Mouse (Mus musculus): ENCODE results near the gene Tead2.

Gene Tead2

DNA sequence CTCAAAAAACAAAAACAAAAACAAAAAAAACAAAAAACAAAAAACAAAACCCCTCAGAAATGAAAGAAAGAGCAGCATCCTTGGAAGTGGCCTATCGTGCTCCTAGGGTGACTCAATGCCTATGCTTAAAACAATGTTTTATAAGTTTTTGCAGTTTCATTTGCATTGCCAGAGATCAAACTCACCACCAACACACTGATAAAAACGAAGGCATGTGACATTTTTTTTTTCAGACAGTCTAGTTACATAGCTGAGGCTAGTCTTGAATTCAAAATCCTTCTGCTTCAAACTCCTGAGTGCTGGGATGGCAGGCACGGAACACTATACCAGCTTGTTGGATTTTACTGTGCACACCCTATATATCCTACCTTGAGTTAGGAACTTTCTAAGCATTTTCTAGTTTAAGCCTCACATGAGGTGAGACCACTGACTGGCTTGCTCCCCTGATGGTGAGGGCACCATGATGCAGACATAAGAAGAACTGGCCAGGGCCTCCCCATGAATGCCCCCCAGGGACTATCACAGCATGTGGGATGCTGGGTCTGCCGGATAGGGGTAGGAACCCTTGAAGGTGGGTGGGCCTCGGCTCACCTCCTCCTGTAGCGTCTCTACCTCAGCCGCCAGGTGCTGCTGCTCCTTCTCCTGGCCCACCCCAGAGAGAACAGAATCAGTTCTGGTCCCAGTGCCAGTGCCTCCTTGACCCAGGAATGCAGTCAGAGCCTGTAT lies 22.8 kb upstream of the Tead2 start:
- no peak for DNase-seq

- no peak for DNase-seq
These were observed 22.1 kb upstream of the Tead2 start for GRCm38 (mm10) chr7:45193406-45193805.

- no peak for DNase-seq
These were observed 21.4 kb upstream of the Tead2 start for GRCm38 (mm10) chr7:45193871-45194785.

DNA sequence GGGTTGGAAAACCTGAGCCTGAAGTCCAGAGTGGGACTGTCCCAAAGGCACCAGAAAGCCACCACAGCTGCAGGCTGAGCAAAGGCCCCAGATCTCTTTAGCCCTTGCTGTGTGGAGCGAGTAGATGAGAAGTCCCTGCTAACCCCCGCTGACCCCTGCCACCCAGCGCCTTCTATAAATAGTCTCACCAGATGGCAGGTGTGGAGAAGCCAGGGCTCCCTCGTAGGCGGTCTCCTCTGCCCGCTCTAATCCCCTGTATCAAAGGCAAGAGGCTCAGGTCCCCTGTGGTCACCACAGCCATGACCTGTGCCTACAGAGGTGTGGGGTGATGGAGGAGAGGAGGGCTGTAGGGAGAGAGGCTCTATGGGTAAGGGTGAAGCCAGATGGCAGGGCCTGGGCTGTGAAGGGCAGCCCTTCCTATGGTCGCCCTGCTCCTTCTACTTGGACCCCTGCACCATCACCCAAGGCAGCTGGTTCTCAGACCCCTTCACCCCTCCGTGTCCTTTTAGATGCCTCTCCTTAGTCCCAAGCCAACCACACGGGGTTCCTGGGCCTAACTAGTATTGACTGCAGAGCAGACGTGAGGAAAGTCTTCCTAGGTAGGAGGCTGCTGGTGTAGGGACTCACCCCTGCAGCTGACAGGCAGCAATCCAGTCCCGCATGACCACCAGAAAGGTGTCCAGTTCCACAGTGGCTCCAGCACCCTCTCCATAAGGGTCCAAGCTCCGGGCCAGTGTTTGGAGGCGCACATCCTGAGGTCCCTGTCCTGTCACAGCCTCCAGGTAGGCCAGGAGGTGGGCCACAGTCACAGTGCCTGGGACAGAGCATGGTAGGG lies 20.0 kb upstream of the Tead2 start:
- no peak for DNase-seq

DNA sequence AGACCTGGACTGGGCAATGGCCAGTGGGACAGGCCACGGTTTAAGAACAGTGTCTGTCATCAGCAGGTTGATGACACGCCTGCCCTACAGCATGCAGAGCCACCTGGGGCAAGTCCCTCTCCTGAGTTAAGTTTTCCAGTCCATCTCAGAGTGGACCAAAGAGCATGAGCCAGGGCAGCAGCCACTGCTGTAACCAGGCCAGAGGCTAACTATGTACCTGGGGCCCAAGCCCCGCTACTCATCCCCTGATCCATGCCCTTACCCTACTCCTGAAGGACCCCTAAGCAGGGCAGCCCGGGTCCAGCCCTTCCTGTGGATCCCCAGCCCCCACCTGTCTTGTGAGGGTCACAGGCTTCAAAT lies 19.4 kb upstream of the Tead2 start:
- DNase-seq = no peak

DNA sequence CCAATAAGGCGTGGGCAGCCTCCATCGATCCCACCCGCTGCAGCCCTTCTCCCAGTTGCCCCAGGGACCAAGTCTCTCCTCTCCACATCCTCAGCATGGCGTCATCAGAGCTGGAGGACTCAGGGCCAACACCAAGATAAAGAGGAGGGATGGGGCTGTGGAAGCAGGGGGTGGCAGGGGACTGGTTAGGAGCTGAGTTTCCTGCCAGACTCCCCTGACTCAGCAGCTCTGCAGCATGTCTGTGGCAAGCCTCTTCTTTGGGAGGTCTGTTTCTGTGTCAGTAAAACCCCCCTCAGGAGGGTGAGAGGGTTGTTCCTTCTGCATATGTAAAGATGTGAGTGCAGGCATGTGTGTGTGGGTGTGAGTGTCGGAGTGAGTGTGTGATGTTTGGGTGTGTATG lies 18.6 kb upstream of the Tead2 start:
- DNase-seq = no peak

- peak; percentile 82 for DNase-seq
These were observed 17.1 kb upstream of the Tead2 start for GRCm38 (mm10) chr7:45198435-45198834.

DNA sequence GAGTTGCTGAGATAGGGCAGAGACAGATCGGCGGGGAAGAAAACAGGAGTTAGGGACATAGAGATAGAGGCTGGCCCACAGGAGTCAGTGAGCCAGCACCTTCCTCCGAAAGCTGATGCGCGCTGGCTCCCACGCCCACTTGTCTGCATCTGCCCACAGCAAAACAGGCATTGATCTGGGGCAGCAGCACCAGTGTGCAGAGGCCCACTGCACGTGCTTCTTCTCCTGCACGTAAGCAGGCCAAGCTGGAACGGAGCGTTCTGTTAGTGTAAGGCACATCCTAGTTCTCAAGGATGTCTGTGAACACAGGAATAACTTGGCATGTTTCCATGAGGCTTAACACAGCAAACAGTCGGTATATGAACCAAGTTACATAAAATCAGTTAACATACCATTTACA lies 16.6 kb upstream of the Tead2 start:
- DNase-seq = no peak

- no peak for DNase-seq
These were observed 12.9 kb upstream of the Tead2 start for GRCm38 (mm10) chr7:45202654-45203053.

DNA sequence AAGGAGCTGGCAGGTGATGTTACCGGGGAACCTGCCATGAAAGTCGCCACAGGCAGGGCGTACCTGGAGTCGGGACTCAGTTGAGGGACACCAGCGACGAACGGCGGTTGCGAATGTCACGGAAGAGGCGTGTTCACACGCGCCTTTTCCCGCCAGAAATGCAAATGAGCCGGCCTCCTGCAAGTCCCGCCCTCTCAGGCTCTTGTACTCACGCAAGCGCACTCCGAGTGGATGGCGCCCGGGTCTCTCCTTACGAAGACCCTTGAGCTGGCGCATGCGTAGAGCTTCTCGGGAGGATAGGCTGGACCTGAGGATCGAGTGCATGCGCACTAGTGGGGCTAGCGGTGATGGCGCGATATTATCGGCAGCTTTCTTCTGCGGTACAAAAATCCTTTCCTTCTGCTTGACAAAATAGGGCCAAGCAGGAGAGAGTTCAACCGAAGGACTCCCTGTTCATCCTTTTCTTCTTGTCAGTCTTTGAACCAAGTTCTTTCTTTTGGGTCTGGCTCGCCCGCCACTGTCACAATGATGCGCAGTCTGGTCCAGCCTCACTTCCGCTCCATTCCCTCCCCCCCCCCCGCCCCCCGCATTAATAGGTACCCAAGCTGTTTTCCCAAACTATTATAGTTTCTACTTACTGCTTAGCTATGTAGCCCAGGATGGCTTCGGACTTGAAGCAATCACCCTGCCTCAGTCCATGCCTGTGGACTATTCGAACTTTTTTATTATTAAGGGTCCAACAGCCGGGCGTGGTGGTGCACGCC lies 11.0 kb upstream of the Tead2 start, which contains the start of gene Ccdc155:
Ccdc155 (minus strand) TSS at position 513 of the 764 bp plus-strand sequence.
- peak; percentile 86 for DNase-seq

- DNase-seq = no peak
These were observed 7.3 kb upstream of the Tead2 start for GRCm38 (mm10) chr7:45208260-45208659.

DNA sequence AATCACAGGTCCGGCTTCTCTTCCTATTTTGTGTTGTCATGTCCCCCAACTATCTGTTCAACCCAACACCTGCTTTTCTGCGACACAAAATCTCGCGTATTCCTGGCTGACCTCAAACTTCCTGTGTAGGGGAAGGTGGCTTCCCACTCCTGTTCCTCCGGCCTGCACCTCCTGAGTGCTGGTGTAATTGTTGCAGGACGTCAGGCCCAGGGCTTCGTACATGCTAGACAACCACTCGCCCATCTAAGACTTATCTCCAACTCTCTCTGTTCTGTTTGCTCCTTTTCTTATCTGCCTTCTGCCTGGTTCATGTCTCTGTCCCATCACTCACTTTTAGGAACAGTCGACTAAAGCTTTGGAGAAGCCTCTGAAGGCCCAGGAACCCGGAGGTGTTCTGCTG lies 4.5 kb upstream of the Tead2 start:
- no peak for DNase-seq

GRCm38 (mm10) chr7:45211851-45212251 lies 3.7 kb upstream of the Tead2 start, which contains the start of gene Dkkl1:
Gene Dkkl1 (minus strand): TSS chr7:45212147.
- DNase-seq = no peak

- DNase-seq = no peak
These were observed 3.2 kb upstream of the Tead2 start for GRCm38 (mm10) chr7:45212356-45212755.

- DNase-seq = no peak
These were observed 1.8 kb upstream of the Tead2 start for GRCm38 (mm10) chr7:45213708-45214107.

DNA sequence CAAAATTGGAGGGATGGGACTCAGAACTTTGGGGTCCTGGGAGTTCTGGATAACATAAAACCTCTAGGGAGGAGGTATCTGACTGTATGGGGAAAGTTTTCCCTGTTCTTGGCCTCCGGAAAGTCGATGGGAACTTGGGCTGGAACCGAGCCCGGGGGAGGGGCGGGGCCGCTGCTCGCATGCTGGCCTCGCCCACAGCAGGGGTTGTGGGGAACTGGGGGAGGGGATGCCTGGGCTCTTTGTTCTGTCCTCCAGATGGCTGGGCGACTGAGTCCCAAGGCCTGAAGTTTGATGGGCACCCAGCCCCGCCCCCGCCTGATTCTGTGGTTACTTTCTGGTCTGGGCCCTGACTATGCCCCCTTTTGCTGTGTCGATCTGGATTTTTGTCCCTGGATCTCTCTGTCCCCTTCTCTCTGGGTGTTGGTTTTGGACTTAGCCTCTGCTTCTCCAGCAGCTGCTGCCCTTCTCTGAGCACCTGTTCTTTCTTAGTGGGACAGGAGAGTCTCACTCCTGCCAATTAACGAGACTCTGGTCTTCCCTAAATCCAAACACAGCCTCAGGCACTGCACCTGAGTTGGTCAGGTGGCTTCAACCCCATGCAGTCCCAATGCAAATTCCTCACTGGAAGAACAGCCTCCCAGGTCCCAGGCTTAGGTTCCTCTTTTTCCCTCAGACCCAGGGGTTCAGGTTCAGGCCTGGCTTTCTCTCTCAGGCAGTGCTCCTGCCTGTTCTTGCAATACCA lies 1.1 kb downstream of the Tead2 start:
- DNase-seq = no peak

DNA sequence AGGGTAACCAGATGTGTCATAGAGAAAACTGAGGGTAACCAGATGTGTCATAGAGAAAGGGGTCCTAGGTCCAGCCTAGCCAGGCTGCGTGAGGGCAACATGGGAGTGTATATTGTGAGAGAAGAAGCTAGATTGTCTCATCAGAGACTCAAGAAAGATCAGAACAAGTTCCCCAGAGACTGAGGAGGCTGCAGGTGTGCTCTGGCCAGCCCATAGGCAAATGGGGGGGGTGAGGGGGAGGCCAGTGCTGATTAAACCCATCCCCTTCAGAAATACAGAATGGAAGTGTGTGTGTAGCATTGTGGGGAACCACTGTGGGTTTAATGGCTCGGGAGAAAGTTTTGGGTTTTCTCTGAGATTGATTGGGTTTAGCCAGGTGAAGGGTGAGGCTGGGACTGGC lies 6.1 kb downstream of the Tead2 start:
- DNase-seq = no peak

DNA sequence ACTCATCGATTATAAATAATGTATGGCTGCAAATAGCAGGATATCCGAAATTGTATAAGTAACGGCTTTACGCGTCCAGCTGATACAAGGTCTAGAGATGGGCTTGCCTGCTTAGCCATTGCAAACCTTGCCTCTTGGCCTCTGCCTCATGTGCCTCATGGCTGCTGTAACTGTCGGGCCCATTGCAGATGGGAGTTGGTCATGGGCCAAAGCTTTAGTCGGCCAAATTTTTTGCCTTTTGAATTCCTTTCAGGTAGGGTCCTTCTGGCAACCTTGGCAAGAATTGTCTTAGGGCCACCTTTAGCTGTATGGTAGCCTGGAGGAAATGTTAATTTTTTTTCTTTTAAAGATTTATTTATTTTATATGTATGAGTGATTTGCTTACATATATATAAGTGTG lies 9.3 kb downstream of the Tead2 start:
- DNase-seq = no peak

- DNase-seq = no peak
These were observed 10.9 kb downstream of the Tead2 start for GRCm38 (mm10) chr7:45226421-45226820.

DNA sequence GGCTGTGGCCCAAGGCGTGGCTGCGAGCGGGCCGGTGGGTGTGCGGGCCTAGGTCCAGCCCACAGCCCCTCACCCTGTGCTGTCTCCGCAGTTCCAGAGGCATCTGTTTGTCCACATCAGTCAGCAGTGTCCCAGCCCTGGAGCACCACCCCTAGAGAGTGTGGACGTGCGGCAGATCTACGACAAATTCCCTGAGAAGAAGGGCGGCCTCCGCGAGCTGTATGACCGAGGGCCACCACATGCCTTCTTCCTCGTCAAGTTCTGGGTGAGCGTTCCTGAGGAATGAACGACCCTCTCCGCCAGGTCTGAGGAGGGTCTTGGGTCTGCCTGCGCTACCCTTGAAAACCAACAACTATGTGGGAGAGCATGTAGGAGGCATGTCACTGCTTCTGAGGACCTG lies 13.0 kb downstream of the Tead2 start:
- no peak for DNase-seq

DNA sequence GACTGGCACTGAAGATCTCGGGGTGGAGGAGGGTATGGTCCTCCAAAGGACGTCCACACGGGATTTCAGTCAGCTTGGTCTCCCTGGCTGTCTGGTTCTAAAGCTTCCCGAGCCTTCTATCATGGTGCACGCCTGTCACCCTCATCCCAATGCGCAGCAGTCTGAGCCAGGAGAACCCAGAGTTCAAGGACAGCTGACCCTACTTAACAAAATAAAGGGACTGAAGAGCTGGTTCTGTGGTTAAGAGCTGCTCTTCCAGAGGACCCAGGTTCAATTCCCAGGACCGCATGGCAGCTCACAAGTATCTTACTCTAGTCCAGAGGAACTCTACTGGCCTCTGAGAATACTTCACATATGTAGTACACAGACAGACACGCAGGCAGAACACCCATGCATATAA lies 13.5 kb downstream of the Tead2 start:
- no peak for DNase-seq

Data from kidney, adult 9 months (tissue).